19 mouse cellular contexts compared by ENCODE assay signal in the genomic region with DNA sequence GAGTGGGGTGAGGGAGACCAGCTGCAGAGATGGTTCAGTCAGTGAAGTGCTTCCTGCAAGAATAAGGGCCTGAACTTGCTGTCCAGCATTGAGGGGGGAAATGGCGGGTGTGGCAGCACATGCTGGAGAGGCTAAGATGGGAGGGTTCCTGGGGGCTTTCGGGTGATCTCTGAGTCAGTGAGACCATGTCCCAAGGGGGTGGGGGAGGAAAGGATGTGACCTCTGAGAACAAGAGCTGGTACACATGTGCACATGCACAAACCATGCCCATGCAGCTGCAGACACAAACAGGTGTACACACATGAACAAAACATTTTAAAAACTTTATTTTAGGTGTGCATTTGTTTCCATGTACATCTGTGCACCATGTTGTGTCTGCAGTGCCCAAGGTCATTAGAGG.
"Had no signal": no experiment of that assay in that cellular context is flagged by ENCODE, and none has a peak within 500 bp of the region (broad histone marks: within the 10 kb centered on the region; RNA-seq: fewer than 3 reads in every experiment).

No protein-coding gene starts in this region.

- H3K27me3 ChIP-seq: limb, embryonic 13.5 days; liver, embryonic 15.5 days; midbrain, embryonic 15.5 days; neural tube, embryonic 12.5 days; neural tube, embryonic 15.5 days had no signal

- H3K36me3 ChIP-seq: limb, embryonic 10.5 days; limb, embryonic 13.5 days; liver, embryonic 15.5 days; midbrain, embryonic 10.5 days; midbrain, embryonic 15.5 days; neural tube, embryonic 12.5 days; neural tube, embryonic 15.5 days had no signal

- H3K9ac ChIP-seq: limb, embryonic 13.5 days; liver, embryonic 15.5 days; lung, embryonic 14.5 days; midbrain, embryonic 15.5 days; neural tube, embryonic 12.5 days; neural tube, embryonic 15.5 days had no signal

- H3K4me3 ChIP-seq: layer of hippocampus, adult 2 months; limb, embryonic 10.5 days; limb, embryonic 13.5 days; liver, embryonic 15.5 days; megakaryocyte, embryonic 14.5 days; midbrain, embryonic 10.5 days; midbrain, embryonic 15.5 days; neural tube, embryonic 12.5 days; neural tube, embryonic 15.5 days had no signal

- DNase-seq: kidney, adult 2 months; kidney, postnatal 25 days; layer of hippocampus, adult 9-11 months; lung, embryonic 14.5 days; right cerebral cortex, postnatal 14 days; thymus, adult 2 months; thymus, postnatal 14 days; thymus, postnatal 4 days had no signal

- H3K27ac ChIP-seq: kidney, postnatal 0 days; layer of hippocampus, adult 2 months; limb, embryonic 10.5 days; limb, embryonic 13.5 days; liver, embryonic 15.5 days; midbrain, embryonic 10.5 days; midbrain, embryonic 15.5 days; neural tube, embryonic 12.5 days; stomach, postnatal 0 days had no signal
